Mouse (Mus musculus): ENCODE results near the gene Ptpn4. TPM values are rescaled to one million over a fixed set of nuclear protein-coding genes. Genes with fewer than 3 reads are reported as not detected.

The Ptpn4 gene
- 2.6 and 2.9 TPM in 2 replicates for polyA plus RNA-seq (2015; fragmentation: Nextera tagmentation; extraction: Ambion mirVana)

- TF ChIP-seq EP300 (optimal IDR thresholded peaks at IDR 0.05) (peak; percentile 96), CTCF (IDR thresholded peaks at IDR 0.05; ENCODE audit: low read depth) (peak; percentile 7; the same call in 1 of the 2 replicates)
- Histone ChIP-seq H3K4me1 (replicated peaks; ENCODE audit: control insufficient read depth, insufficient read depth) (no peaks in the 10 kb centered on the region), H3K9ac (ENCODE audit: low read length) (peak within 1 kb of the TSS; percentile 86), H3K9me3 (ENCODE audit: control insufficient read depth, low read length) (no peaks in the 10 kb centered on the region), H3K36me3 (ENCODE audit: control insufficient read depth, insufficient read depth, low read length) (no peaks in the 10 kb centered on the region), H3K27me3 (ENCODE audit: control insufficient read depth, insufficient read depth, low read length) (no peaks in the 10 kb centered on the region), H3K4me3 (ENCODE audit: low read depth, low read length) (peak within 1 kb of the TSS; percentile 85), H3K27ac (replicated peaks) (peak within 1 kb of the TSS; percentile 86), H3K4me2 (replicated peaks; ENCODE audit: low read depth) (peak within 1 kb of the TSS; percentile 69)
- 0% methylated on average over 73 of the region's 79 CpGs for WGBS
- peak; percentile 99 for DNase-seq (ENCODE audit: low spot score)
- peak; percentile 100 for ATAC-seq (ENCODE audit: low FRiP score, low TSS enrichment)
Measured at GRCm38 (mm10) chr1:119837035-119837751, at the start of gene Ptpn4. Gene Ptpn4 (minus strand): TSS chr1:119837613.

- WGBS = 33% methylated on average over 7 of the region's 7 CpGs
- no peaks in the 10 kb centered on the region for H3K9me3 ChIP-seq (ENCODE audit: control insufficient read depth, low read length)
- H3K27me3 ChIP-seq (ENCODE audit: control insufficient read depth, insufficient read depth, low read length) = no peaks in the 10 kb centered on the region
- no peak for ATAC-seq (ENCODE audit: low FRiP score, low TSS enrichment)
- no peak for TF ChIP-seq CTCF (IDR thresholded peaks at IDR 0.05; ENCODE audit: low read depth)
- no peak overlapping the region for H3K4me3 ChIP-seq (ENCODE audit: low read depth, low read length)
- H3K4me1 ChIP-seq (replicated peaks; ENCODE audit: control insufficient read depth, insufficient read depth) = no peaks in the 10 kb centered on the region
- H3K4me2 ChIP-seq (replicated peaks; ENCODE audit: low read depth) = no peak overlapping the region
- no peaks in the 10 kb centered on the region for H3K36me3 ChIP-seq (ENCODE audit: control insufficient read depth, insufficient read depth, low read length)
- no peak overlapping the region for H3K9ac ChIP-seq (ENCODE audit: low read length)
- H3K27ac ChIP-seq (replicated peaks) = no peak overlapping the region
- DNase-seq (ENCODE audit: low spot score) = no peak
Measured at GRCm38 (mm10) chr1:119886320-119886719, 48.9 kb upstream of the Ptpn4 start.

- ATAC-seq (ENCODE audit: low FRiP score, low TSS enrichment) (no peak), DNase-seq (ENCODE audit: low spot score) (no peak)
- H3K9me3 ChIP-seq (ENCODE audit: control insufficient read depth, low read length) = no peaks in the 10 kb centered on the region
- H3K27ac ChIP-seq (replicated peaks) = no peak overlapping the region
- TF ChIP-seq EP300 (optimal IDR thresholded peaks at IDR 0.05) = no peak
- no peak for TF ChIP-seq CTCF (IDR thresholded peaks at IDR 0.05; ENCODE audit: low read depth)
- H3K4me1 ChIP-seq (replicated peaks; ENCODE audit: control insufficient read depth, insufficient read depth) = no peaks in the 10 kb centered on the region
- no peaks in the 10 kb centered on the region for H3K27me3 ChIP-seq (ENCODE audit: control insufficient read depth, insufficient read depth, low read length)
- H3K4me3 ChIP-seq (ENCODE audit: low read depth, low read length) = no peak overlapping the region
- no peak overlapping the region for H3K9ac ChIP-seq (ENCODE audit: low read length)
- 78% methylated on average over 3 of the region's 3 CpGs for WGBS
- no peak overlapping the region for H3K4me2 ChIP-seq (replicated peaks; ENCODE audit: low read depth)
- no peaks in the 10 kb centered on the region for H3K36me3 ChIP-seq (ENCODE audit: control insufficient read depth, insufficient read depth, low read length)
Measured at GRCm38 (mm10) chr1:119884272-119884671, 46.9 kb upstream of the Ptpn4 start.

GRCm38 (mm10) chr1:119878909-119879308 is 41.5 kb upstream of the Ptpn4 start:
- no peaks in the 10 kb centered on the region for H3K27me3 ChIP-seq (ENCODE audit: control insufficient read depth, insufficient read depth, low read length)
- H3K9ac ChIP-seq (ENCODE audit: low read length) = no peak overlapping the region
- H3K9me3 ChIP-seq (ENCODE audit: control insufficient read depth, low read length) = no peaks in the 10 kb centered on the region
- 58% methylated on average over 7 of the region's 7 CpGs for WGBS
- H3K4me3 ChIP-seq (ENCODE audit: low read depth, low read length) = no peak overlapping the region
- no peak for TF ChIP-seq CTCF (IDR thresholded peaks at IDR 0.05; ENCODE audit: low read depth)
- TF ChIP-seq EP300 (optimal IDR thresholded peaks at IDR 0.05) = no peak
- DNase-seq (ENCODE audit: low spot score) (no peak), ATAC-seq (ENCODE audit: low FRiP score, low TSS enrichment) (no peak)
- no peaks in the 10 kb centered on the region for H3K36me3 ChIP-seq (ENCODE audit: control insufficient read depth, insufficient read depth, low read length)
- H3K27ac ChIP-seq (replicated peaks) = no peak overlapping the region
- H3K4me1 ChIP-seq (replicated peaks; ENCODE audit: control insufficient read depth, insufficient read depth) = 0 out of 2 replicates have a peak, but pooled peaks cover 6% of the 10 kb centered on the region
- H3K4me2 ChIP-seq (replicated peaks; ENCODE audit: low read depth) = no peak overlapping the region

- WGBS = 83% methylated on average over 4 of the region's 4 CpGs
- no peak overlapping the region for H3K9ac ChIP-seq (ENCODE audit: low read length)
- H3K4me3 ChIP-seq (ENCODE audit: low read depth, low read length) = no peak overlapping the region
- H3K9me3 ChIP-seq (ENCODE audit: control insufficient read depth, low read length) = no peaks in the 10 kb centered on the region
- TF ChIP-seq EP300 (optimal IDR thresholded peaks at IDR 0.05) (no peak), CTCF (IDR thresholded peaks at IDR 0.05; ENCODE audit: low read depth) (no peak)
- no peak for DNase-seq (ENCODE audit: low spot score)
- H3K27me3 ChIP-seq (ENCODE audit: control insufficient read depth, insufficient read depth, low read length) = no peaks in the 10 kb centered on the region
- no peak overlapping the region for H3K4me2 ChIP-seq (replicated peaks; ENCODE audit: low read depth)
- H3K4me1 ChIP-seq (replicated peaks; ENCODE audit: control insufficient read depth, insufficient read depth) = 0 out of 2 replicates have a peak, but pooled peaks cover 6% of the 10 kb centered on the region
- no peaks in the 10 kb centered on the region for H3K36me3 ChIP-seq (ENCODE audit: control insufficient read depth, insufficient read depth, low read length)
- no peak for ATAC-seq (ENCODE audit: low FRiP score, low TSS enrichment)
- no peak overlapping the region for H3K27ac ChIP-seq (replicated peaks)
Measured at GRCm38 (mm10) chr1:119877469-119877868, 40.1 kb upstream of the Ptpn4 start.
